Mouse (Mus musculus) heart, embryonic 12.5 days (tissue): Measurements from ENCODE around the gene Mageb3. TPM values are rescaled to one million over a fixed set of nuclear protein-coding genes. Genes with fewer than 3 reads are reported as not detected.

Experiments used
- polyA plus RNA-seq: library from polyadenylated mRNA; unstranded; fragments of >200 nt; fragmentation: Nextera tagmentation; extraction: Ambion mirVana; gene quantifications from 2 replicates; pipeline ENCODE4 v1.2.1, GENCODE M21; 2016

Gene Mageb3
- polyA plus RNA-seq, 1 experiment from 2014 or later, result 0.18 TPM

Other genes with a start within 250 kb of the Mageb3 start
- gene Frmd5, start 149.0 kb downstream of the Mageb3 start, polyA plus RNA-seq, result 25.6 TPM in 2 replicates
- gene Casc4, start 89.1 kb downstream of the Mageb3 start, polyA plus RNA-seq, result 17.5 and 21.2 TPM in 2 replicates
- 44.4 and 49.2 TPM in 2 replicates for gene Ctdspl2, start 91 bp downstream of the Mageb3 start, polyA plus RNA-seq
- gene Eif3j1, start 72.5 kb upstream of the Mageb3 start, polyA plus RNA-seq, result 14.2 and 15.7 TPM in 2 replicates
- gene Spg11, start 162.3 kb upstream of the Mageb3 start, polyA plus RNA-seq, result 8.3 and 8.8 TPM in 2 replicates
- 246 and 247 TPM in 2 replicates for gene B2m, start 191.6 kb upstream of the Mageb3 start, polyA plus RNA-seq
- 0.10 TPM in 1 of 2 replicates, not detected in the other for gene Trim69, start 204.6 kb upstream of the Mageb3 start, polyA plus RNA-seq
- not detected in 2 replicates for gene Patl2, start 230.1 kb upstream of the Mageb3 start, polyA plus RNA-seq
- not detected in 2 replicates for gene Terb2, start 230.2 kb upstream of the Mageb3 start, polyA plus RNA-seq